Mouse (Mus musculus): ENCODE measurements around the gene Klk12. TPM values are rescaled to one million over a fixed set of nuclear protein-coding genes. Genes with fewer than 3 reads are reported as not detected.

The Klk12 gene
- total RNA-seq, 1 experiment from 2014 or later, result not detected

GRCm38 (mm10) chr7:43788096-43788495, 19.4 kb downstream of the Klk12 start:
- ATAC-seq (ENCODE audit: extremely low read depth, insufficient number of reproducible peaks, low FRiP score, poor library complexity, severe bottlenecking), result no peak

- no peak for ATAC-seq (ENCODE audit: extremely low read depth, insufficient number of reproducible peaks, low FRiP score, poor library complexity, severe bottlenecking)
These were observed 20.6 kb downstream of the Klk12 start for GRCm38 (mm10) chr7:43789295-43789694.

GRCm38 (mm10) chr7:43791591-43791990, 22.9 kb downstream of the Klk12 start, which contains the start of gene Klk9:
Gene Klk9, plus strand, starts transcription at chr7:43791891.
- ATAC-seq (ENCODE audit: extremely low read depth, insufficient number of reproducible peaks, low FRiP score, poor library complexity, severe bottlenecking), result no peak

GRCm38 (mm10) chr7:43796355-43796754, 27.7 kb downstream of the Klk12 start:
- ATAC-seq (ENCODE audit: extremely low read depth, insufficient number of reproducible peaks, low FRiP score, poor library complexity, severe bottlenecking), result no peak

GRCm38 (mm10) chr7:43797333-43797769, 28.7 kb downstream of the Klk12 start, which contains the start of gene Klk8:
Gene Klk8, plus strand, starts transcription at chr7:43797577.
- ATAC-seq (ENCODE audit: extremely low read depth, insufficient number of reproducible peaks, low FRiP score, poor library complexity, severe bottlenecking), result no peak

GRCm38 (mm10) chr7:43797844-43798462, 29.3 kb downstream of the Klk12 start:
- no peak for ATAC-seq (ENCODE audit: extremely low read depth, insufficient number of reproducible peaks, low FRiP score, poor library complexity, severe bottlenecking)

GRCm38 (mm10) chr7:43799876-43800275, 31.2 kb downstream of the Klk12 start:
- ATAC-seq (ENCODE audit: extremely low read depth, insufficient number of reproducible peaks, low FRiP score, poor library complexity, severe bottlenecking), result no peak

- no peak for ATAC-seq (ENCODE audit: extremely low read depth, insufficient number of reproducible peaks, low FRiP score, poor library complexity, severe bottlenecking)
These were observed 42.3 kb downstream of the Klk12 start, which contains the start of gene Klk7 for GRCm38 (mm10) chr7:43810994-43811393. Gene Klk7, plus strand, starts transcription at chr7:43811294.

GRCm38 (mm10) chr7:43815211-43815610, 46.5 kb downstream of the Klk12 start:
- no peak for ATAC-seq (ENCODE audit: extremely low read depth, insufficient number of reproducible peaks, low FRiP score, poor library complexity, severe bottlenecking)

GRCm38 (mm10) chr7:43816746-43817145, 48.0 kb downstream of the Klk12 start:
- ATAC-seq (ENCODE audit: extremely low read depth, insufficient number of reproducible peaks, low FRiP score, poor library complexity, severe bottlenecking), result no peak

- no peak for ATAC-seq (ENCODE audit: extremely low read depth, insufficient number of reproducible peaks, low FRiP score, poor library complexity, severe bottlenecking)
These were observed 52.9 kb downstream of the Klk12 start for GRCm38 (mm10) chr7:43821581-43821980.

Other genes starting within 250 kb of the Klk12 start
- 246 and 256 TPM in 2 replicates for gene Cd33, start 224.5 kb upstream of the Klk12 start, total RNA-seq (2017)
- 3.3 and 3.7 TPM in 2 replicates for gene Zfp658, start 206.6 kb upstream of the Klk12 start, total RNA-seq (2017)
- gene Zfp719, start 189.3 kb upstream of the Klk12 start, total RNA-seq (2017), result 9.1 and 9.7 TPM in 2 replicates
- gene Zfp819, start 161.7 kb upstream of the Klk12 start, total RNA-seq (2017), result 0.23 and 1.6 TPM in 2 replicates
- gene Ceacam18, start 134.2 kb upstream of the Klk12 start, total RNA-seq (2017), result 1.0 TPM in 1 of 2 replicates, not detected in the other
- 135 and 136 TPM in 2 replicates for gene Siglece, start 108.7 kb upstream of the Klk12 start, total RNA-seq (2017)
- gene Ctu1, start 96.9 kb upstream of the Klk12 start, total RNA-seq (2017), result 1.9 and 2.8 TPM in 2 replicates
- not detected in 2 replicates for gene Klk14, start 78.5 kb upstream of the Klk12 start, total RNA-seq (2017)
- not detected in 2 replicates for gene Klk13, start 56.3 kb upstream of the Klk12 start, total RNA-seq (2017)
- not detected in 2 replicates for gene Klk11, start 5.7 kb downstream of the Klk12 start, total RNA-seq (2017)
- 0.35 TPM in 1 of 2 replicates, not detected in the other for gene Klk10, start 12.1 kb downstream of the Klk12 start, total RNA-seq (2017)
- gene Klk9, start 23.0 kb downstream of the Klk12 start, total RNA-seq (2017), result not detected in 2 replicates
- 4.1 TPM in 2 replicates for gene Klk8, start 28.7 kb downstream of the Klk12 start, total RNA-seq (2017)
- not detected in 2 replicates for gene Klk7, start 42.4 kb downstream of the Klk12 start, total RNA-seq (2017)
- gene Klk6, start 55.6 kb downstream of the Klk12 start, total RNA-seq (2017), result not detected in 2 replicates
- not detected in 2 replicates for gene Klk5, start 73.1 kb downstream of the Klk12 start, total RNA-seq (2017)
- gene Klk4, start 112.3 kb downstream of the Klk12 start, total RNA-seq (2017), result not detected in 2 replicates
- not detected in 2 replicates for gene Klk15, start 164.8 kb downstream of the Klk12 start, total RNA-seq (2017)
- gene Klk1b8, start 181.8 kb downstream of the Klk12 start, total RNA-seq (2017), result not detected in 2 replicates
- not detected in 2 replicates for gene Klk1b1, start 197.9 kb downstream of the Klk12 start, total RNA-seq (2017)
- gene Klk1b9, start 207.2 kb downstream of the Klk12 start, total RNA-seq (2017), result not detected in 2 replicates
- not detected in 2 replicates for gene Klk1b11, start 227.0 kb downstream of the Klk12 start, total RNA-seq (2017)
- gene Klk1b26, start 243.3 kb downstream of the Klk12 start, total RNA-seq (2017), result not detected in 2 replicates

Data from neutrophil, adult 5-6 weeks (primary cell).